Comparison of ENCODE assay signal across 10 mouse cellular contexts in the genomic region with DNA sequence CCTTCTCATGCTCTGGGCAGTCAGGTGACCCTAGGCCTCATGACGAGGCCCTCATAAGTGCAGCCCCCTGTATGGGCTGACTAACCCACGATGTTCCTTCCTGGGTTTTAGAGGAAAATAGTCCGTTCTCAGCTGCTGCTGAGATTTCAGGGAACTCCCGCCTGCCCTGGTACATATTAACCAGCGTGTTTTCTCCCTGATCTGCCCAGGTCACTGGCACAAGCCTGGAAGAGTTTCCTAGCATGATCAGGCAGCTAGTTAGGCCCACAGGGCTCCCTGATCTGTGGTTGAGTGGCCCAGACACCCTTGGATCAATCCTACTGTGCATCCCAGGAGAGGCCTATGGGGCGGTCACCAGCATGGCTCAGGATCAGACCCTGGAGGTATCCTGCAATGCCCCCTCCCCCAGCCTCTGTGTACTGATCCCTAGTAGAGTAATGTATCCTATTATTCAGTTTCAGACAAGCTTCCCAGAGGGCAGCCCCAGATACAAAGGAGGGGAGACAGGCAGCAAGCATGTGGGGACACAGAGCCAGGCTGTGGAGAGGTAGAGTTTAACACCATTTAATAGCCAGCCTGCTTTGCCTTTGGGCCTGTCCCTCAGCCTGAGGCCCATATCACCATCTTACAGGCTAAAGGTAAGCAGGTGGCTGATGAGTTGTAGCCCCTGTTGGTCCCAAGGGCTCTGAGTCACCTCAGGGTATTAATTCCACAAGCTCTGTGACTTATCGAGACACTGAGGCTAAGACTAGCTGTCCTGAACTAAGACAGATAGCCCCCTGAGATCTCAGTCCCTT. TPM values are rescaled to one million over a fixed set of nuclear protein-coding genes. Genes with fewer than 3 reads are reported as not detected.
DNase-seq lines count a peak whose midpoint lies in the region; ATAC-seq and TF ChIP-seq lines count a peak whose summit lies in the region.
"Had no signal": no experiment of that assay in that cellular context is flagged by ENCODE, and none has a peak within 500 bp of the region (broad histone marks: within the 10 kb centered on the region; RNA-seq: fewer than 3 reads in every experiment).

No protein-coding gene starts in this region.

- ATAC-seq in megakaryocyte, adult 5-6 weeks (ENCODE audit: poor library complexity, severe bottlenecking): no peak
- no peak for ATAC-seq in hindbrain, embryonic 12.5 days (ENCODE audit: low FRiP score)
- ATAC-seq in stomach, embryonic 14.5 days (ENCODE audit: insufficient number of reproducible peaks, insufficient read depth, low FRiP score, low read depth): no peak
- no peak for ATAC-seq in lung, postnatal 0 days

- TF ChIP-seq EP300 in lung, postnatal 0 days (IDR thresholded peaks at IDR 0.05): no peak

- no peak overlapping the region for H3K9ac ChIP-seq in hindbrain, embryonic 12.5 days
- peak overlapping the region; percentile 18; the same call in 1 of the 2 replicates for H3K9ac ChIP-seq in stomach, embryonic 14.5 days (replicated peaks; ENCODE audit: low read depth, low read length)
- no peak overlapping the region for H3K9ac ChIP-seq in lung, postnatal 0 days (replicated peaks; ENCODE audit: low read depth)
- H3K9ac ChIP-seq: lung, embryonic 15.5 days had no signal

- WGBS in hindbrain, embryonic 12.5 days: 66% methylated on average over 7 of the region's 7 CpGs
- 73% methylated on average over 7 of the region's 7 CpGs for WGBS in stomach, embryonic 14.5 days
- 79% methylated on average over 7 of the region's 7 CpGs for WGBS in lung, postnatal 0 days

- H3K36me3 ChIP-seq in megakaryocyte, embryonic 14.5 days (replicated peaks; ENCODE audit: low read length): peaks cover 74% of the 10 kb centered on the region
- no peaks in the 10 kb centered on the region for H3K36me3 ChIP-seq in hindbrain, embryonic 12.5 days
- peaks cover 3% of the 10 kb centered on the region; the same call in 1 of the 2 replicates for H3K36me3 ChIP-seq in stomach, embryonic 14.5 days (ENCODE audit: control insufficient read depth, insufficient read depth, low read length)
- 0 out of 2 replicates have a peak, but pooled peaks cover 13% of the 10 kb centered on the region for H3K36me3 ChIP-seq in lung, postnatal 0 days (ENCODE audit: insufficient read depth, low read length)
- H3K36me3 ChIP-seq: lung, embryonic 15.5 days had no signal

- 0 out of 2 replicates have a peak overlapping the region, but pooled peaks have one; percentile 37 for H3K27ac ChIP-seq in hindbrain, embryonic 12.5 days
- no peak overlapping the region for H3K27ac ChIP-seq in stomach, embryonic 14.5 days (ENCODE audit: low read length)
- no peak overlapping the region for H3K27ac ChIP-seq in lung, postnatal 0 days (ENCODE audit: low read length)
- H3K27ac ChIP-seq: lung, embryonic 15.5 days had no signal

- H3K4me2 ChIP-seq in hindbrain, embryonic 12.5 days (replicated peaks): no peak overlapping the region
- no peak overlapping the region for H3K4me2 ChIP-seq in stomach, embryonic 14.5 days (replicated peaks; ENCODE audit: low read depth, low read length)
- H3K4me2 ChIP-seq in lung, postnatal 0 days (replicated peaks; ENCODE audit: low read depth, low read length): no peak overlapping the region
- H3K4me2 ChIP-seq: lung, embryonic 15.5 days had no signal

- peak; percentile 67 for DNase-seq in kidney, postnatal 10 days
- no peak for DNase-seq in cerebellum, adult 8-10 months
- DNase-seq in lung, postnatal 0 days (ENCODE audit: low spot score): no peak
- DNase-seq: adrenal gland, postnatal 14 days had no signal

- H3K9me3 ChIP-seq in megakaryocyte, embryonic 14.5 days: no peaks in the 10 kb centered on the region
- no peaks in the 10 kb centered on the region for H3K9me3 ChIP-seq in hindbrain, embryonic 12.5 days (replicated peaks)
- no peaks in the 10 kb centered on the region for H3K9me3 ChIP-seq in stomach, embryonic 14.5 days (ENCODE audit: control insufficient read depth, low read depth, low read length)
- H3K9me3 ChIP-seq in lung, postnatal 0 days (ENCODE audit: low read length): no peaks in the 10 kb centered on the region
- H3K9me3 ChIP-seq: G1E; lung, embryonic 15.5 days had no signal

- H3K4me1 ChIP-seq in megakaryocyte, embryonic 14.5 days: peaks cover 97% of the 10 kb centered on the region
- H3K4me1 ChIP-seq in hindbrain, embryonic 12.5 days: peaks cover 36% of the 10 kb centered on the region
- peaks cover 23% of the 10 kb centered on the region for H3K4me1 ChIP-seq in stomach, embryonic 14.5 days (ENCODE audit: control insufficient read depth, insufficient read depth, low read length)
- H3K4me1 ChIP-seq in lung, postnatal 0 days (ENCODE audit: insufficient read depth, low read depth, low read length): peaks cover 24% of the 10 kb centered on the region

- peak overlapping the region; percentile 98 for H3K4me3 ChIP-seq in megakaryocyte, embryonic 14.5 days (replicated peaks)
- no peak overlapping the region for H3K4me3 ChIP-seq in hindbrain, embryonic 12.5 days
- H3K4me3 ChIP-seq in stomach, embryonic 14.5 days (ENCODE audit: low read depth, low read length): no peak overlapping the region
- no peak overlapping the region for H3K4me3 ChIP-seq in lung, postnatal 0 days (ENCODE audit: low read depth, low read length)
- H3K4me3 ChIP-seq: lung, embryonic 15.5 days had no signal

- peaks cover 2% of the 10 kb centered on the region for H3K27me3 ChIP-seq in megakaryocyte, embryonic 14.5 days (replicated peaks)
- H3K27me3 ChIP-seq in hindbrain, embryonic 12.5 days: peaks cover 21% of the 10 kb centered on the region
- no peaks in the 10 kb centered on the region for H3K27me3 ChIP-seq in stomach, embryonic 14.5 days (ENCODE audit: control insufficient read depth, insufficient read depth, low read length)
- no peaks in the 10 kb centered on the region for H3K27me3 ChIP-seq in lung, postnatal 0 days (replicated peaks; ENCODE audit: insufficient read depth, low read length)
- H3K27me3 ChIP-seq: lung, embryonic 15.5 days had no signal

- TF ChIP-seq CTCF in lung, postnatal 0 days (IDR thresholded peaks at IDR 0.05): no peak

RNA-seq across cellular contexts. Expression of gene Ninj1, which starts 3.8 kb away (rescaled TPM):
- 422 and 866 TPM in 2 replicates for polyA plus RNA-seq in megakaryocyte, embryonic 14.5 days (2012; ENCODE audit: insufficient read depth, low replicate concordance)
- 76.1 and 81.6 TPM in 2 replicates for total RNA-seq in megakaryocyte, adult 5-6 weeks (2015)
- total RNA-seq in megakaryocyte, adult 5-6 weeks (2017): 33.4 and 48.2 TPM in 2 replicates
- polyA plus RNA-seq in hindbrain, embryonic 12.5 days (2016; fragmentation: Nextera tagmentation; extraction: Ambion mirVana): 26.5 and 28.1 TPM in 2 replicates
- polyA plus RNA-seq in stomach, embryonic 14.5 days (2014; fragmentation: Nextera tagmentation; extraction: Ambion mirVana): 48.8 and 54.5 TPM in 2 replicates
- 66.3 and 72.0 TPM in 2 replicates for polyA plus RNA-seq in lung, postnatal 0 days (2015; fragmentation: Nextera tagmentation; extraction: Ambion mirVana)

RNA-seq across cellular contexts. Expression of gene Card19, which starts 24.8 kb away (rescaled TPM):
- polyA plus RNA-seq in megakaryocyte, embryonic 14.5 days (2012; ENCODE audit: insufficient read depth, low replicate concordance): 534 and 845 TPM in 2 replicates
- total RNA-seq in megakaryocyte, adult 5-6 weeks (2015): 85.5 and 103 TPM in 2 replicates
- total RNA-seq in megakaryocyte, adult 5-6 weeks (2017): 91.0 and 123 TPM in 2 replicates
- polyA plus RNA-seq in hindbrain, embryonic 12.5 days (2016; fragmentation: Nextera tagmentation; extraction: Ambion mirVana): 34.8 and 36.8 TPM in 2 replicates
- 48.5 and 57.0 TPM in 2 replicates for polyA plus RNA-seq in stomach, embryonic 14.5 days (2014; fragmentation: Nextera tagmentation; extraction: Ambion mirVana)
- 90.4 and 112 TPM in 2 replicates for polyA plus RNA-seq in lung, postnatal 0 days (2015; fragmentation: Nextera tagmentation; extraction: Ambion mirVana)

RNA-seq across cellular contexts. Expression of gene Wnk2, which starts 43.3 kb away (rescaled TPM):
- polyA plus RNA-seq in megakaryocyte, embryonic 14.5 days (2012; ENCODE audit: insufficient read depth, low replicate concordance): 0.02 and 0.35 TPM in 2 replicates
- 0.66 and 1.6 TPM in 2 replicates for total RNA-seq in megakaryocyte, adult 5-6 weeks (2015)
- 0.33 and 0.48 TPM in 2 replicates for total RNA-seq in megakaryocyte, adult 5-6 weeks (2017)
- 16.0 and 16.2 TPM in 2 replicates for polyA plus RNA-seq in hindbrain, embryonic 12.5 days (2016; fragmentation: Nextera tagmentation; extraction: Ambion mirVana)
- 4.2 and 4.4 TPM in 2 replicates for polyA plus RNA-seq in stomach, embryonic 14.5 days (2014; fragmentation: Nextera tagmentation; extraction: Ambion mirVana)
- 0.36 and 0.39 TPM in 2 replicates for polyA plus RNA-seq in lung, postnatal 0 days (2015; fragmentation: Nextera tagmentation; extraction: Ambion mirVana)
- polyA plus RNA-seq: G1E had no signal

RNA-seq across cellular contexts. Expression of gene Susd3, which starts 57.4 kb away (rescaled TPM):
- 289 and 697 TPM in 2 replicates for polyA plus RNA-seq in megakaryocyte, embryonic 14.5 days (2012; ENCODE audit: insufficient read depth, low replicate concordance)
- total RNA-seq in megakaryocyte, adult 5-6 weeks (2015): 44.4 and 49.1 TPM in 2 replicates
- total RNA-seq in megakaryocyte, adult 5-6 weeks (2017): 39.6 and 42.3 TPM in 2 replicates
- 0.47 and 0.96 TPM in 2 replicates for polyA plus RNA-seq in hindbrain, embryonic 12.5 days (2016; fragmentation: Nextera tagmentation; extraction: Ambion mirVana)
- 0.95 and 1.8 TPM in 2 replicates for polyA plus RNA-seq in stomach, embryonic 14.5 days (2014; fragmentation: Nextera tagmentation; extraction: Ambion mirVana)
- 2.5 TPM in 2 replicates for polyA plus RNA-seq in lung, postnatal 0 days (2015; fragmentation: Nextera tagmentation; extraction: Ambion mirVana)
